Mouse (Mus musculus) heart, embryonic 16.5 days (tissue): ENCODE results near the gene Tmem114. TPM values are rescaled to one million over a fixed set of nuclear protein-coding genes. Genes with fewer than 3 reads are reported as not detected.

ENCODE experiments used
- ATAC-seq: fragments of 200-750 bp; cut with Nextera tagmentation; replicated peaks from 2 replicates; pipeline ENCODE4 v1.8.0; 2017; ENCODE audit warnings: moderate number of reproducible peaks; ENCODE audit not compliant: insufficient read depth, low FRiP score; ENCODE audit errors: extremely low read depth
- H3K27ac ChIP-seq: fragments of 300-500 bp; sonication (generic); 2 replicates; pipeline ENCODE4 v1.5.1; 2014; ENCODE audit warnings: mild to moderate bottlenecking, low read length, control low read depth, moderate library complexity
- H3K27me3 ChIP-seq: fragments of 300-500 bp; sonication (generic); 2 replicates; pipeline ENCODE4 v1.6.1; 2014; ENCODE audit warnings: low read length, mixed read lengths; ENCODE audit not compliant: control insufficient read depth, insufficient read depth
- H3K36me3 ChIP-seq: fragments of 300-500 bp; sonication (generic); 2 replicates; pipeline ENCODE4 v1.6.1; 2014; ENCODE audit not compliant: control insufficient read depth, insufficient read depth
- H3K4me1 ChIP-seq: fragments of 300-500 bp; sonication (generic); 2 replicates; pipeline ENCODE4 v1.6.1; 2014; ENCODE audit warnings: low read length, mixed read lengths; ENCODE audit not compliant: control insufficient read depth, insufficient read depth
- H3K4me2 ChIP-seq: fragments of 300-500 bp; sonication (generic); 2 replicates; pipeline ENCODE4 v1.6.1; 2014; ENCODE audit warnings: low read depth, mild to moderate bottlenecking, control low read depth, low read length
- H3K4me3 ChIP-seq: fragments of 300-500 bp; sonication (generic); 2 replicates; pipeline ENCODE4 v1.5.1; 2014; ENCODE audit warnings: mild to moderate bottlenecking, control low read depth, low read length
- H3K9ac ChIP-seq: fragments of 300-500 bp; sonication (generic); 2 replicates; pipeline ENCODE4 v1.6.1; 2014; ENCODE audit warnings: low read length, control low read depth
- H3K9me3 ChIP-seq: fragments of 300-500 bp; sonication (generic); replicated peaks from 2 replicates; pipeline ENCODE4 v1.6.1; 2016; ENCODE audit warnings: low read length; ENCODE audit not compliant: control insufficient read depth
- WGBS: fragments of 180-500 bp; shearing (Covaris S2); extraction: QIAGEN DNeasy Blood & Tissue Kit; methylation state at CpG from one replicate; pipeline ENCODE4 v1.1.7; 2014; 5-methylcytosine and 5-hydroxymethylcytosine counted together
- polyA plus RNA-seq: library from polyadenylated mRNA; unstranded; fragments of >200 nt; fragmentation: Nextera tagmentation; extraction: Ambion mirVana; gene quantifications from 2 replicates; pipeline ENCODE4 v1.2.1, GENCODE M21; 2015

Gene Tmem114
- polyA plus RNA-seq, 1 experiment from 2014 or later, result not detected

- Histone ChIP-seq H3K9ac (no peak overlapping the region), H3K9me3 (no peaks in the 10 kb centered on the region), H3K4me1 (no peaks in the 10 kb centered on the region), H3K27me3 (no peaks in the 10 kb centered on the region), H3K4me2 (no peak overlapping the region), H3K27ac (no peak overlapping the region), H3K36me3 (no peaks in the 10 kb centered on the region), H3K4me3 (no peak overlapping the region)
- no peak for ATAC-seq
These were observed 30.0 kb downstream of the Tmem114 start for GRCm38 (mm10) chr16:8394946-8395345.

DNA sequence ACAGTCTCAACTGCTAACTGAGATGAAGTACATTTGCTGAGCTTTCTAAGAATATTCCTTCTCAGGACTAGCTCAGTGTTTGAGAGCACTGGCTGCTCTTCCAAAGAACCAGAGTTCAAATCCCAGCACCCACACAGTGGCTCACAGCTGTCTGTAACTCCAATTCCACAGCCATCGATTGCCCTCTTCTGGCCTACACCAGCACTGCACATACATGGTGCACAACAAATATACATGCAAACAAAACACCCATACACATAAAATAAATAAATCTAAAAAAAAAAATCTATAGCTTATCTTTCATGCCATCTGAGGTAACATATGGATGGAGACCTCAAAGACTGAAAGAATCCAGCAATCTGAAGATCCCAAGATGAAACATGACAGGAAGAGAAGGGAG, 36.4 kb downstream of the Tmem114 start:
- Histone ChIP-seq H3K27me3 (no peaks in the 10 kb centered on the region), H3K4me3 (no peak overlapping the region), H3K36me3 (no peaks in the 10 kb centered on the region), H3K27ac (no peak overlapping the region), H3K9me3 (no peaks in the 10 kb centered on the region), H3K9ac (no peak overlapping the region), H3K4me2 (no peak overlapping the region), H3K4me1 (no peaks in the 10 kb centered on the region)
- WGBS, result 81% methylated on average over 1 of the region's 1 CpGs
- no peak for ATAC-seq

- no peak overlapping the region for H3K4me2 ChIP-seq
- whole genome bisulfite sequencing, result 69% methylated on average over 6 of the region's 6 CpGs
These were observed 38.5 kb downstream of the Tmem114 start for GRCm38 (mm10) chr16:8386386-8386785.

GRCm38 (mm10) chr16:8385679-8386078, 39.3 kb downstream of the Tmem114 start:
- no peaks in the 10 kb centered on the region for H3K4me1 ChIP-seq
- no peaks in the 10 kb centered on the region for H3K9me3 ChIP-seq
- no peaks in the 10 kb centered on the region for H3K27me3 ChIP-seq
- no peak overlapping the region for H3K4me3 ChIP-seq
- H3K9ac ChIP-seq, result no peak overlapping the region
- H3K4me2 ChIP-seq, result no peak overlapping the region
- ATAC-seq, result no peak
- no peak overlapping the region for H3K27ac ChIP-seq
- 66% methylated on average over 5 of the region's 5 CpGs for WGBS
- no peaks in the 10 kb centered on the region for H3K36me3 ChIP-seq

More at GRCm38 (mm10) chr16:8386386-8386785, 38.5 kb downstream of the Tmem114 start:
- Histone ChIP-seq H3K27ac (no peak overlapping the region), H3K9me3 (no peaks in the 10 kb centered on the region), H3K36me3 (no peaks in the 10 kb centered on the region), H3K4me1 (no peaks in the 10 kb centered on the region), H3K9ac (no peak overlapping the region), H3K4me3 (no peak overlapping the region), H3K27me3 (no peaks in the 10 kb centered on the region)
- ATAC-seq, result no peak

DNA sequence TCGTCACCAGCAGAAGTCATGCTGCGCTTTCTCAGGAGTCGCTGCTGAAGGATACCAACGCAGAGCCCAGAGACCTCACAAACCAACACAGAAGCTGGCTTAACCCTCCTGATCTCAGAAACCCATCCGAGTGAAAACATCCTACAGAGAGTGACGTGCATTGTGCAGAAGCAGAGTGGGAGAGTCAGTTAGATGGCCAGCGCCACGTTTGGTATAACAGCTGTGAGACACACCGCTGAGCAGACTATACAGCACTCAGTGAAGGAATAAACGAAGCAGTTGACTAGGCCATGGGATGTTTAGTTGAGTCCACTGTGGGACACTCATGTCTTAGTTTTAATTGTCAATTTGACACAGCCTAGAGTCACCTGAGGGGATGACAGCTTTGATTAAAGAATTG, 40.2 kb downstream of the Tmem114 start:
- H3K27ac ChIP-seq, result no peak overlapping the region
- WGBS, result 76% methylated on average over 10 of the region's 10 CpGs
- H3K4me2 ChIP-seq, result no peak overlapping the region
- no peak overlapping the region for H3K4me3 ChIP-seq
- H3K9me3 ChIP-seq, result no peaks in the 10 kb centered on the region
- no peaks in the 10 kb centered on the region for H3K4me1 ChIP-seq
- ATAC-seq, result no peak
- H3K9ac ChIP-seq, result no peak overlapping the region
- H3K36me3 ChIP-seq, result no peaks in the 10 kb centered on the region
- no peaks in the 10 kb centered on the region for H3K27me3 ChIP-seq

DNA sequence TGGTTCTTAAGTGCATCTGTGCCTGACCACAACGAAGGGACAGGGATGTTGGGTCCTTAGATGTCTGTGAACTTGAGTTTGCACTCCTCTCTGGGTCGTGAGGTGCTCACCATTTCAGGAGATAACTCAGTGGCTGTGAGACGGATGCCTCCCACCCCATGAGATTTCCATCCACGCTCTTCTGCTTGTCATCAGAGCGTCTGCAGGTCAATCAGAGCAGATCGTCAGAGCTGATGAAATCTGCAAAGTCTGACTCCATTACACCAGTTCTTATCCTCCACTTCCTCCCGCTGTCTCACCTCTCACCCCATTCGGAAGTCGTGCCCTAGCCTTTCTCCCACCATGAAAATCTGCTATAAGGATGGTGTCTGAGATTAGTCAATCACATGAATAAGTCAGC, 41.5 kb downstream of the Tmem114 start:
- Histone ChIP-seq H3K9me3 (no peaks in the 10 kb centered on the region), H3K36me3 (no peaks in the 10 kb centered on the region), H3K27me3 (no peaks in the 10 kb centered on the region), H3K4me2 (no peak overlapping the region), H3K4me1 (no peaks in the 10 kb centered on the region), H3K27ac (no peak overlapping the region), H3K9ac (no peak overlapping the region), H3K4me3 (no peak overlapping the region)
- 65% methylated on average over 9 of the region's 9 CpGs for WGBS
- no peak for ATAC-seq

- ATAC-seq, result no peak
- no peak overlapping the region for H3K4me3 ChIP-seq
- no peaks in the 10 kb centered on the region for H3K4me1 ChIP-seq
- no peak overlapping the region for H3K27ac ChIP-seq
- no peak overlapping the region for H3K4me2 ChIP-seq
- no peaks in the 10 kb centered on the region for H3K9me3 ChIP-seq
- 0 out of 2 replicates have a peak, but pooled peaks cover 2% of the 10 kb centered on the region for H3K27me3 ChIP-seq
- no peak overlapping the region for H3K9ac ChIP-seq
- WGBS, result 59% methylated on average over 3 of the region's 3 CpGs
- H3K36me3 ChIP-seq, result no peaks in the 10 kb centered on the region
These were observed 61.9 kb downstream of the Tmem114 start for GRCm38 (mm10) chr16:8363066-8363465.

Other genes starting within 250 kb of the Tmem114 start
- gene Mettl22, start 45.7 kb upstream of the Tmem114 start, polyA plus RNA-seq, result 42.0 and 48.0 TPM in 2 replicates
- gene Abat, start 88.3 kb upstream of the Tmem114 start, polyA plus RNA-seq, result 28.4 and 28.6 TPM in 2 replicates
- gene Pmm2, start 212.5 kb upstream of the Tmem114 start, polyA plus RNA-seq, result 42.2 and 43.9 TPM in 2 replicates
- gene Tmem186, start 212.6 kb upstream of the Tmem114 start, polyA plus RNA-seq, result 19.5 and 19.7 TPM in 2 replicates
- gene Carhsp1, start 247.0 kb upstream of the Tmem114 start, polyA plus RNA-seq, result 75.4 and 79.0 TPM in 2 replicates